Mouse (Mus musculus) thymus, adult 2 months (tissue): ENCODE data around the gene Smg6.

Experiments
- CTCF ChIP-seq: fragments of 200-500 bp; IDR thresholded peaks from 2 replicates; pipeline ENCODE4 v1.5.1; 2012; ENCODE audit warnings: mild to moderate bottlenecking, control low read depth, low read length, moderate library complexity, borderline replicate concordance; ENCODE audit not compliant: control insufficient read depth, poor library complexity, insufficient read depth; ENCODE audit errors: extremely low read depth
- POLR2A ChIP-seq: fragments of 200-500 bp; IDR thresholded peaks from 2 replicates; pipeline ENCODE4 v1.6.1; 2012; ENCODE audit warnings: mild to moderate bottlenecking, low read length, control low read depth, moderate library complexity; ENCODE audit not compliant: control insufficient read depth, poor library complexity, insufficient read depth; ENCODE audit errors: extremely low read depth

GRCm38 (mm10) chr11:75197956-75198355, 272.3 kb downstream of the Smg6 start:
- TF ChIP-seq CTCF (no peak), POLR2A (no peak)
